Mouse (Mus musculus) cerebellum, adult 2 months (tissue): ENCODE results near the gene Utp14a. TPM values are rescaled to one million over a fixed set of nuclear protein-coding genes. Genes with fewer than 3 reads are reported as not detected.

Source experiments
- DNase-seq, 2 experiments: peaks; one replicate each; pipeline ENCODE4 v3.0.0; 2021
- H3K27ac ChIP-seq: fragments of 200-500 bp; 2 replicates; pipeline ENCODE4 v1.5.1; 2012; ENCODE audit warnings: low read length, control low read depth, inconsistent platforms; ENCODE audit not compliant: insufficient read depth
- H3K27me3 ChIP-seq: fragments of 200-500 bp; 2 replicates; pipeline ENCODE4 v1.6.1; 2012; ENCODE audit warnings: inconsistent platforms, mild to moderate bottlenecking, low read length, moderate library complexity; ENCODE audit not compliant: control insufficient read depth, insufficient read depth
- H3K4me1 ChIP-seq: fragments of 200-500 bp; 2 replicates; pipeline ENCODE4 v1.6.1; 2011; ENCODE audit warnings: low read length; ENCODE audit not compliant: control insufficient read depth, insufficient read depth
- H3K4me3 ChIP-seq: fragments of 200-500 bp; replicated peaks from 2 replicates; pipeline ENCODE3; 2011; ENCODE audit warnings: mild to moderate bottlenecking, low read depth, low read length, control low read depth; ENCODE audit not compliant: insufficient read depth
- CTCF ChIP-seq: fragments of 200-500 bp; IDR thresholded peaks from 2 replicates; pipeline ENCODE4 v1.5.1; 2011; ENCODE audit warnings: low read depth, mild to moderate bottlenecking, control low read depth, low read length, moderate library complexity, borderline replicate concordance; ENCODE audit not compliant: insufficient read depth
- POLR2A ChIP-seq: fragments of 200-500 bp; IDR thresholded peaks from 2 replicates; pipeline ENCODE4 v1.6.1; 2011; ENCODE audit warnings: low read length, control low read depth, borderline replicate concordance; ENCODE audit not compliant: insufficient read depth
- WGBS: fragments of 180-500 bp; shearing (Covaris S2); methylation state at CpG from one replicate; pipeline ENCODE4 v1.1.7; 2018; 5-methylcytosine and 5-hydroxymethylcytosine counted together
- polyA plus RNA-seq: library from polyadenylated mRNA; depleted of rRNA; stranded (reverse); fragments of >200 nt; gene quantifications from 2 replicates; pipeline ENCODE4 v1.2.3, GENCODE M21; 2012; rRNA removed

The Utp14a gene
- polyA plus RNA-seq, 1 experiment: 14.4 TPM

GRCm38 (mm10) chrX:48317444-48317843 is 60.8 kb downstream of the Utp14a start:
- no peak for TF ChIP-seq CTCF
- no peak for TF ChIP-seq POLR2A
- no peak for DNase-seq
- Histone ChIP-seq H3K4me3 (no peak overlapping the region), H3K27me3 (no peaks in the 10 kb centered on the region), H3K27ac (no peak overlapping the region), H3K4me1 (no peaks in the 10 kb centered on the region)
- 83% methylated on average over 3 of the region's 3 CpGs for WGBS

DNA sequence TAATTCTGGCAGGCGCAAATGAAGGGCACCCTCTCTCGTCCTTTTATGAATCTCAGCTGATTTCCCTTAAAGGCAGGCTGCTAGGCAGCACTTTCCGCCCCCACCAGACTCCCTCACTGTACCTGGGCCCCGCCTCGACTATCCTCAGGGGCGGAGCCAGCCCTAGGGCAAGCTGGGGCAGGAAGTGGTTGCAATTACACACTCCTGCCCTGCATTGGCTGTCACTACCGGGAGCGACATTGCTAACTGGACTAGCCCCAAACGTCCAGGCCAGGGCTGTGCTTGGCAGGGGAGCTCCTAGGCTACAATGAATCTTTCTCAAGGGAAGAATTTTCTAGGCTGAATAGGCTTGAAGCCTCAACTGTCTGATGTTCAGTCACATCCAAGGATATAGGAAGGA is 61.5 kb downstream of the Utp14a start:
- DNase-seq: no peak
- H3K27me3 ChIP-seq: no peaks in the 10 kb centered on the region
- no peak overlapping the region for H3K4me3 ChIP-seq
- TF ChIP-seq CTCF (no peak), POLR2A (no peak)
- no peaks in the 10 kb centered on the region for H3K4me1 ChIP-seq
- no peak overlapping the region for H3K27ac ChIP-seq
- WGBS: 33% methylated on average over 9 of the region's 9 CpGs

Other genes starting within 250 kb of the Utp14a start
- gene Apln, start 222.0 kb upstream of the Utp14a start, polyA plus RNA-seq: 20.0 and 24.9 TPM in 2 replicates
- gene Xpnpep2, start 148.1 kb upstream of the Utp14a start, polyA plus RNA-seq: 0.08 and 0.13 TPM in 2 replicates
- gene Sash3, start 110.4 kb upstream of the Utp14a start, polyA plus RNA-seq: 0.56 and 0.59 TPM in 2 replicates
- 46.8 and 48.5 TPM in 2 replicates for gene Zdhhc9, start 48.0 kb upstream of the Utp14a start, polyA plus RNA-seq
- gene Bcorl1, start 84.5 kb downstream of the Utp14a start, polyA plus RNA-seq: 6.7 and 7.7 TPM in 2 replicates
- gene Elf4, start 206.3 kb downstream of the Utp14a start, polyA plus RNA-seq: 0.36 and 0.38 TPM in 2 replicates